Mouse (Mus musculus) testis, adult 2 months (tissue): ENCODE results near the gene Magi1.

Source experiments
- CTCF ChIP-seq: fragments of 200-500 bp; IDR thresholded peaks from 2 replicates; pipeline ENCODE4 v1.5.1; 2012; ENCODE audit warnings: low read depth, mild to moderate bottlenecking, inconsistent platforms, low read length, moderate library complexity; ENCODE audit not compliant: control insufficient read depth, insufficient read depth, insufficient replicate concordance
- POLR2A ChIP-seq: fragments of 200-500 bp; IDR thresholded peaks from 2 replicates; pipeline ENCODE4 v1.6.1; 2012; ENCODE audit warnings: low read depth, mild to moderate bottlenecking, inconsistent platforms, low read length, moderate library complexity; ENCODE audit not compliant: control insufficient read depth

DNA sequence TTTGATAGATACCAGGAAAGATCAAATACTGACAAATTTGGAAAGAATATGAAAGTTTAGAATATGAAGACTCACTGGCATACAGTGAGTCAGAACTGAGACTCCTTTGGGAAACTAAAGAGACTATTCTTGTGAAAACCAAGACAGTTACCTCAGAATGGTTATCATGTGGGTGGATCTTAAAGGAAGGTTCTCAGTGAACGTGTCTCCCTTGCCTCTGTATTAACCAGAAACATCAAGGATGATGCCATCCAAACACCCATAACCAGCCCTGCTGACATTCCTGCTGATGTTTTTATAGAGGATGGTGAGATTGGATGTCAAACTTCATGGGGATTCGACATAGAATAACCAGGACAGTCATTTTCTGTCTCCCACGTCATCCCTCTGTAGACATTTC lies 496.7 kb downstream of the Magi1 start:
- TF ChIP-seq POLR2A: no peak
- no peak for TF ChIP-seq CTCF
